Mouse (Mus musculus): Measurements from ENCODE around the gene Grk5. TPM values are rescaled to one million over a fixed set of nuclear protein-coding genes. Genes with fewer than 3 reads are reported as not detected.

Grk5 gene
- total and polyA plus RNA-seq, 3 experiments, result 1.0 to 4.0 (median 2.1) TPM

DNA sequence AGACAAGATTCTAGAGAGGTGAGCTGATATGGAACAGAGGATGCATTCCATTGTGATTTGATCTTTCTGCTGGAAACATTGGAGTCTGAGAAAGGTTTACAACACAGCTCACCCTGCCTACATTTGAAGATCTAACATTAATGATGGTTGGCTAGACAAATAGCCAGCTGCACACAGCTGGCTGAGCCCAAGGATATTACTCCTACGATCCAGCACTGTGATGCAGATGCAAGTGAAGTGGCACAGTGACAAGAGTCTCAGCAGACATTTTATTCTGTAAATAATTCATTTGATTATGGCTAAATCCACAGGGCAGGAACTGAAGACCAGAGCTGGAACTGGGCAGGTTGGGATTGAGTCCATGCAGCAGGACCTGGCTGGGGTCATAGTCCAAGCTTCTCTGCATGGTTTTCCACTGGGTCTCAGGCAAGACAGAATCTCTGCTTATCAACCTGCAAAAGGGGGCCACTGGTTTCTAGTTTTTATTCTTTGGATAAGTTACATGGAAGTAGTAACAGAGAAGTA, 70.2 kb downstream of the Grk5 start:
- Histone ChIP-seq H3K4me3 (ENCODE audit: low read depth, low read length) (no peak overlapping the region), H3K27me3 (ENCODE audit: insufficient read depth, low read length) (peaks cover 3% of the 10 kb centered on the region; the same call in 1 of the 2 replicates), H3K36me3 (replicated peaks) (no peaks in the 10 kb centered on the region), H3K9me3 (replicated peaks) (no peaks in the 10 kb centered on the region), H3K4me1 (ENCODE audit: insufficient read depth, low read depth, low read length) (no peaks in the 10 kb centered on the region)
- ATAC-seq (ENCODE audit: extremely low read depth, insufficient number of reproducible peaks, low FRiP score, poor library complexity, severe bottlenecking), result no peak
- DNase-seq (ENCODE audit: low spot score), result no peak
- TF ChIP-seq TAL1 (conservative IDR thresholded peaks at IDR 0.05; ENCODE audit: low read depth, low read length), result no peak
- TF ChIP-seq GATA2 (IDR thresholded peaks at IDR 0.05; ENCODE audit: borderline replicate concordance, low read depth, low read length), result no peak
- no peak for TF ChIP-seq POLR2AphosphoS5 (IDR thresholded peaks at IDR 0.05; ENCODE audit: insufficient replicate concordance, low read depth, low read length)
- no peak for TF ChIP-seq GATA1 (IDR thresholded peaks at IDR 0.05; ENCODE audit: borderline replicate concordance, low read length)

DNA sequence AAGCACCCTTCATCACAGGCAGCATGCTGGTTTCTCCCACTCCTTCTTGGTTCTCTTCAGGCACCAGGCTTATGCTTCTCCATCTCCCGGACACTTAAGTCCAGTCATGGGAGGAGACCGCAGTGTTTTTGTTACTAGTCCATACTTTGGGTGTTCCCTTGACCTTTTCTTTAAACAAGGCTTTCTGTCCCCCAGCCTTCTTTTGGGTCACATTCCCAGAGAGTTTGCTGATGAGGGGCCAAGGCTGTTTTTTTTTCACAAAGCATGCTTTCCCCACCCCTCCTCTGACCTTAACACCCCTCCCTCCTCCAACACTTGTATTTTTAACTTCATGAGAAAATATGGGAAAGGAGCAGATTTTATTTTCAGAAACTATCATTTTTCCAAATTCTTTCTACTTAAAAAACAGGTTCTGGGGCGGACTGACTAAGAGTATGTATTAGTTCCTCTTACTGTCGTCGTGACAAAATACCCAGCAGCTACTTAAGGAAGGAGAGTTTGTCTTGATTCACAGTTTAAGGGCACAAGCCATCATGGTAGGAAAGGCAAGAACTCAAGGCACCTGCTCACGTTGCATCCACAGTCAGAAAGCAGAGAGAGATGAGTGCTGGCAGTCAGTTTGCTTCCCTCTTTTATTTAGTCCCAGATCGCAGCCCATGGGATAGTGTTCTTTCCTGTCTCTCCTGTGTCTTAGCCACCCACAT, 73.0 kb downstream of the Grk5 start:
- peaks cover 3% of the 10 kb centered on the region; the same call in 1 of the 2 replicates for H3K27me3 ChIP-seq (ENCODE audit: insufficient read depth, low read length)
- no peaks in the 10 kb centered on the region for H3K36me3 ChIP-seq (replicated peaks)
- H3K9me3 ChIP-seq (replicated peaks), result no peaks in the 10 kb centered on the region
- H3K4me3 ChIP-seq (ENCODE audit: low read depth, low read length), result no peak overlapping the region
- TF ChIP-seq GATA2 (IDR thresholded peaks at IDR 0.05; ENCODE audit: borderline replicate concordance, low read depth, low read length) (no peak), TAL1 (conservative IDR thresholded peaks at IDR 0.05; ENCODE audit: low read depth, low read length) (no peak), CTCF (IDR thresholded peaks at IDR 0.05; ENCODE audit: low read depth, low read length) (no peak), POLR2AphosphoS5 (IDR thresholded peaks at IDR 0.05; ENCODE audit: insufficient replicate concordance, low read depth, low read length) (no peak), GATA1 (IDR thresholded peaks at IDR 0.05; ENCODE audit: borderline replicate concordance, low read length) (no peak)
- no peak for DNase-seq (ENCODE audit: low spot score)
- H3K4me1 ChIP-seq (ENCODE audit: insufficient read depth, low read depth, low read length), result no peaks in the 10 kb centered on the region
- no peak for ATAC-seq (ENCODE audit: extremely low read depth, insufficient number of reproducible peaks, low FRiP score, poor library complexity, severe bottlenecking)

DNA sequence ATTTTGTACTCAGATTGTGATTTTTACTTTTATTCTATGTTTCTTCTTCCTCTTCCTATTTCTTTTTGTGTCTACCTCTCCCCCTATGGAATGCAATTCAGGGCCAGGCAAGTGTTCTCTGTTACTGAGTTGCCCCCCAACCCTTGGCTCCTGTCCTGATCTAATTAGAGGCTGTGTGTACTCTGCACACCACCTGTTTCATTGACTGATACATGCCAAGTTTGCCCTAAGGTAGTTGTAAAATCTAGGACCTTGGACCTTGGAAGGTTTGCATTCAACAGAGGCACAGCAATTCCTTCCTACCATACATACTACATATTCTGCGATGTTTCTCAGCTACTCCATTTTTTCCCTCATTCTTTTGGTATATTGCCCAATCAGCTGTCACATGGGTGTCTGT, 78.4 kb downstream of the Grk5 start:
- no peak for TF ChIP-seq GATA2 (IDR thresholded peaks at IDR 0.05; ENCODE audit: borderline replicate concordance, low read depth, low read length)
- no peak for TF ChIP-seq GATA1 (IDR thresholded peaks at IDR 0.05; ENCODE audit: borderline replicate concordance, low read length)
- no peak for TF ChIP-seq CTCF (IDR thresholded peaks at IDR 0.05; ENCODE audit: low read depth, low read length)
- TF ChIP-seq POLR2AphosphoS5 (IDR thresholded peaks at IDR 0.05; ENCODE audit: insufficient replicate concordance, low read depth, low read length), result no peak
- no peak for TF ChIP-seq TAL1 (conservative IDR thresholded peaks at IDR 0.05; ENCODE audit: low read depth, low read length)
- Histone ChIP-seq H3K36me3 (replicated peaks) (no peaks in the 10 kb centered on the region), H3K4me3 (ENCODE audit: low read depth, low read length) (no peak overlapping the region), H3K4me1 (ENCODE audit: insufficient read depth, low read depth, low read length) (no peaks in the 10 kb centered on the region), H3K9me3 (replicated peaks) (no peaks in the 10 kb centered on the region), H3K27me3 (ENCODE audit: insufficient read depth, low read length) (peaks cover 6% of the 10 kb centered on the region; the same call in 1 of the 2 replicates)
- ATAC-seq (ENCODE audit: extremely low read depth, insufficient number of reproducible peaks, low FRiP score, poor library complexity, severe bottlenecking) (no peak), DNase-seq (ENCODE audit: low spot score) (no peak)

DNA sequence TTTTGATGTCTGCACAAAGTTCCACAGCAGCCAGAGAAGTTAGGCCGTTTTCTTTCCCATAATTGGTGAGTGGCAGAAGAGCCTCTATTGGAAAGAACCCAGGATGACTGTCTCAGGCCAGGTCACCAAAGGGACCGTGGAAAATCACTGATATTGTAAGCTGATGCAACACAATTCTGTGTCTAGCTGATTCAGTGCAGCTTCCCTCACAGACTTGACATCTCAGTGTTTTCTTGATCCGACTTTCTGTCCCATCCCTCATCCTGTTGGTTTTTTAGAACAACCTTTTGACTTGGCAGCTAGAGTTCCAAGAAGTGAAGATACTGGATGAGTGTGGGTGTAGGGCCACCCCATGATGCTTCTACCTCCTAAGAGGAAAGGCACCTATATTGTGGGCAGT, 80.9 kb downstream of the Grk5 start:
- Histone ChIP-seq H3K4me3 (ENCODE audit: low read depth, low read length) (no peak overlapping the region), H3K27me3 (ENCODE audit: insufficient read depth, low read length) (peaks cover 2% of the 10 kb centered on the region; the same call in 1 of the 2 replicates), H3K36me3 (replicated peaks) (no peaks in the 10 kb centered on the region), H3K9me3 (replicated peaks) (no peaks in the 10 kb centered on the region), H3K4me1 (ENCODE audit: insufficient read depth, low read depth, low read length) (no peaks in the 10 kb centered on the region)
- DNase-seq (ENCODE audit: low spot score) (no peak), ATAC-seq (ENCODE audit: extremely low read depth, insufficient number of reproducible peaks, low FRiP score, poor library complexity, severe bottlenecking) (no peak)
- TF ChIP-seq TAL1 (conservative IDR thresholded peaks at IDR 0.05; ENCODE audit: low read depth, low read length) (no peak), GATA2 (IDR thresholded peaks at IDR 0.05; ENCODE audit: borderline replicate concordance, low read depth, low read length) (no peak), POLR2AphosphoS5 (IDR thresholded peaks at IDR 0.05; ENCODE audit: insufficient replicate concordance, low read depth, low read length) (no peak), CTCF (IDR thresholded peaks at IDR 0.05; ENCODE audit: low read depth, low read length) (no peak), GATA1 (IDR thresholded peaks at IDR 0.05; ENCODE audit: borderline replicate concordance, low read length) (no peak)

DNA sequence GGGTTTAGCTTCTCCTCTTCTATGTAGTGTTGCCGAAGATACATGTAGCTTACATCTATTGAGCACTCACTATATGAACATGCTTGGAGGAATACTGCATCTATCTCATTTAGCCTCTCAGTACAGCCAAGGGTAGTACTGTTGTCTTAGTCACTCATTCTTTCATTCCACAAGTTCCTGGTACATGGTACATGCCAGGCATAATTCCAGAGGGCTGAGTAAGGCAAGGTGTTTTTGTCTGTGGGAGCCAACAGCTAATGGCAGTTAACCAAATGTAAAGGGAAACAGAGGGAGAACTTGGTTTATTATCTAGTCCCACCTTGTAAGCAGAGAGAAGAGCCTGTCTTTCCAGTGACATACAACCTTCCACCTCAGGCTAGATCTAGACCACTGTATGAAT, 82.0 kb downstream of the Grk5 start:
- H3K9me3 ChIP-seq (replicated peaks), result no peaks in the 10 kb centered on the region
- no peak overlapping the region for H3K4me3 ChIP-seq (ENCODE audit: low read depth, low read length)
- DNase-seq (ENCODE audit: low spot score) (no peak), ATAC-seq (ENCODE audit: extremely low read depth, insufficient number of reproducible peaks, low FRiP score, poor library complexity, severe bottlenecking) (no peak)
- TF ChIP-seq TAL1 (conservative IDR thresholded peaks at IDR 0.05; ENCODE audit: low read depth, low read length), result no peak
- TF ChIP-seq CTCF (IDR thresholded peaks at IDR 0.05; ENCODE audit: low read depth, low read length), result no peak
- TF ChIP-seq POLR2AphosphoS5 (IDR thresholded peaks at IDR 0.05; ENCODE audit: insufficient replicate concordance, low read depth, low read length), result no peak
- no peak for TF ChIP-seq GATA2 (IDR thresholded peaks at IDR 0.05; ENCODE audit: borderline replicate concordance, low read depth, low read length)
- TF ChIP-seq GATA1 (IDR thresholded peaks at IDR 0.05; ENCODE audit: borderline replicate concordance, low read length), result no peak
- no peaks in the 10 kb centered on the region for H3K36me3 ChIP-seq (replicated peaks)
- peaks cover 2% of the 10 kb centered on the region; the same call in 1 of the 2 replicates for H3K27me3 ChIP-seq (ENCODE audit: insufficient read depth, low read length)
- no peaks in the 10 kb centered on the region for H3K4me1 ChIP-seq (ENCODE audit: insufficient read depth, low read depth, low read length)

DNA sequence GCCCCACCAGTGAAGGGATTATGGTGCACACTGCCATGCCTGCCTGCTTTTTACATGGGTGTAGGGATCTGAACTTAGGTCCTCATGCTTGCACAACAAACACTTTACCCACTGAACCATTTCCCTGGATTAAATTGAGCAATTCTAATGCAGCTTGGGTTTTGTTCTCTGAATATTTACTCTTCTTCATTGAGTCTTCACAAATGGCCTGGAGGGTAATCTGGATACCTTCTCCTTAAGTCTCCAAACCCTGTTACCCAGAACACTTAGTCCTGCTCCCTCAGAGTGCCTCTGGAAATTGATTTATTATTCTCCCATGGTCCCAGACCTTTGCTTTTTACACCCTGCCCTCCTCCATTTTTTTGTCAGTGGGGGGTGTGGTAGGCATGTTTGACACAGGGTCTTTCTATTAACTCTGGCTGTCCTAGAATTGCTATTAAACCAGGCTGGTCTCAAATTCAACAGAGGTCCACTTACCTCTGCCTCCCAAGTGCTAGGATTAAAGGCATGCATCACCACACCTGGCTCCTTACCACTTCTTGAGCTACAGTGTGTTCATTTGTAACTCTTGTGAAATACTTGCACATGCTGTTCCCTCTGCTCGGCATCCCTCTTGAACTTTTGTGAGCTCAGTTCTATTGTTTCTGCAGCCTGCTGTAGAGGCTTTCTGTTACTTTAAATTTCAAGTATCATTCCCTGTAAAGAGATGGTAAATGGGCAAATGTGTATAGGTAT, 82.9 kb downstream of the Grk5 start:
- TF ChIP-seq GATA2 (IDR thresholded peaks at IDR 0.05; ENCODE audit: borderline replicate concordance, low read depth, low read length) (no peak), TAL1 (conservative IDR thresholded peaks at IDR 0.05; ENCODE audit: low read depth, low read length) (no peak), CTCF (IDR thresholded peaks at IDR 0.05; ENCODE audit: low read depth, low read length) (no peak), GATA1 (IDR thresholded peaks at IDR 0.05; ENCODE audit: borderline replicate concordance, low read length) (no peak), POLR2AphosphoS5 (IDR thresholded peaks at IDR 0.05; ENCODE audit: insufficient replicate concordance, low read depth, low read length) (no peak)
- ATAC-seq (ENCODE audit: extremely low read depth, insufficient number of reproducible peaks, low FRiP score, poor library complexity, severe bottlenecking) (no peak), DNase-seq (ENCODE audit: low spot score) (no peak)
- H3K4me1 ChIP-seq (ENCODE audit: insufficient read depth, low read depth, low read length), result no peaks in the 10 kb centered on the region
- H3K27me3 ChIP-seq (ENCODE audit: insufficient read depth, low read length), result peaks cover 2% of the 10 kb centered on the region; the same call in 1 of the 2 replicates
- no peaks in the 10 kb centered on the region for H3K9me3 ChIP-seq (replicated peaks)
- no peak overlapping the region for H3K4me3 ChIP-seq (ENCODE audit: low read depth, low read length)
- H3K36me3 ChIP-seq (replicated peaks), result no peaks in the 10 kb centered on the region
